Mouse (Mus musculus): ENCODE measurements around the gene Vmn1r152. TPM values are rescaled to one million over a fixed set of nuclear protein-coding genes. Genes with fewer than 3 reads are reported as not detected.
"Not testable (repeated sequence)": the region's sequence is repeated elsewhere in the genome, so short reads cannot be mapped to it uniquely, and the experiment has no call there.

Vmn1r152 gene
- polyA plus RNA-seq (2016; fragmentation: Nextera tagmentation; extraction: Ambion mirVana), result not detected in 2 replicates

DNA sequence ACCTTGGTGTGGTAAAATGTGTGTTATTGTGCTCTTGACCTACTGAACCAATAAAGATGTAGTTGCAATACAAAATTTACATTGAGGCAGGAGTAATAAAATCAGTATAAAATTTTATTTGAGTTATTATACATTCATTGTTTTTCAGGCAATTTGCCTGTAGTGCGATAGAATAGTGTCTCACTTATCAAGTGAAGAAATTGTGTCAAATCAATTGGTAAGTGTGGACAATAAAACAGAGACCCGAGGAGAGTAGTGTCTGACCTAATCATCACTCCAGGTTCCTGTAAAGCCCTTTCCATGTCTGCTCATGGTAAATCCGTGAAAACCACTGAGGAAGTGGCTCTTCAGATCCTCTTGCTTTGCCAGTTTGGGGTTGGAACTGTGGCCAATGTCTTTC, at the start of gene Vmn1r152:
Gene Vmn1r152, plus strand, starts transcription at position 301 of the 400 bp plus-strand sequence.
- not testable (repeated sequence) for ATAC-seq (ENCODE audit: insufficient number of reproducible peaks, insufficient read depth, low FRiP score, low TSS enrichment); H3K4me2 ChIP-seq (replicated peaks); H3K9ac ChIP-seq; H3K4me3 ChIP-seq; H3K36me3 ChIP-seq; H3K4me1 ChIP-seq; H3K9me3 ChIP-seq; H3K27me3 ChIP-seq; H3K27ac ChIP-seq
- no CpG with 5 or more reads among the region's 3 CpGs for whole genome bisulfite sequencing

DNA sequence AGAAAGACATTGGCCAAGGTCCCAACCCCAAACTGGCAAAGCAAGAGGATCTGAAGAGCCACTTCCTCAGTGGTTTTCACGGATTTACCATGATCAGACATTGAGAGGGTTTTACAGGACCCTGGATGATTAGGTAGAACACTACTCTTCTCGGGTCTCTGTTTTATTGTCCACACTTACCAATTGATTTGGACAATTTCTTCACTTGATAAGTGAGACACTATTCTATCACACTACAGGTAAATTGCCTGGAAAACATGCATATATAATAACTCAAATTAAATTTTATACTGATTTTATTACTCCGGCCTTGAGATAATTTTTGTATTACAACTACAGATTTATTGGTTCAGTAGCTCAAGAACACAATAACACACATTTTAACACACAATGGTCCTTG, 23.2 kb upstream of the Vmn1r152 start, which contains the start of gene Vmn1r151:
Gene Vmn1r151, minus strand, starts transcription at position 101 of the 400 bp plus-strand sequence.
- H3K4me3 ChIP-seq; H3K4me1 ChIP-seq; H3K36me3 ChIP-seq; H3K4me2 ChIP-seq (replicated peaks); H3K27ac ChIP-seq; H3K9ac ChIP-seq; H3K9me3 ChIP-seq; H3K27me3 ChIP-seq; ATAC-seq (ENCODE audit: insufficient number of reproducible peaks, insufficient read depth, low FRiP score, low TSS enrichment): not testable (repeated sequence)
- 42% methylated on average over 2 of the region's 3 CpGs for WGBS

DNA sequence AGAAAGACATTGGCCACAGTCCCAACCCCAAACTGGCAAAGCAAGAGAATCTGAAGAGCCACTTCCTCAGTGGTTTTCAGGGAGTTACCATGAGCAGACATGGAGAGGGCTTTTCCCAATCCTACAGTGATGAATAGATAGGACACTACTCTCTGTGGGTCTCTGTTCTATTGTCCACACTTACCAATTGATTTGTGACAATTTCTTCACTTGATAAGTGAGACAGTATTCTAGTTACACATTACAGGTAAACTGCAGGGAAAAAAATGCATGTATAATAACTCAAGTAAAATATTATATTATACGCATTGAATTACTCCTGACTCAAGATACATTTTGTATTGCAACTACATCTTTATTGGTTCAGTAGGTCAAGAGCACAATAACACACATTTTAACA, 12.0 kb downstream of the Vmn1r152 start, which contains the start of gene Gm8677:
Gene Gm8677, minus strand, starts transcription at position 101 of the 400 bp plus-strand sequence.
- not testable (repeated sequence) for H3K9me3 ChIP-seq; H3K27me3 ChIP-seq; H3K9ac ChIP-seq; H3K27ac ChIP-seq; H3K4me2 ChIP-seq (replicated peaks); H3K4me3 ChIP-seq; ATAC-seq (ENCODE audit: insufficient number of reproducible peaks, insufficient read depth, low FRiP score, low TSS enrichment); H3K36me3 ChIP-seq; H3K4me1 ChIP-seq
- no CpG with 5 or more reads among the region's 1 CpGs for WGBS

DNA sequence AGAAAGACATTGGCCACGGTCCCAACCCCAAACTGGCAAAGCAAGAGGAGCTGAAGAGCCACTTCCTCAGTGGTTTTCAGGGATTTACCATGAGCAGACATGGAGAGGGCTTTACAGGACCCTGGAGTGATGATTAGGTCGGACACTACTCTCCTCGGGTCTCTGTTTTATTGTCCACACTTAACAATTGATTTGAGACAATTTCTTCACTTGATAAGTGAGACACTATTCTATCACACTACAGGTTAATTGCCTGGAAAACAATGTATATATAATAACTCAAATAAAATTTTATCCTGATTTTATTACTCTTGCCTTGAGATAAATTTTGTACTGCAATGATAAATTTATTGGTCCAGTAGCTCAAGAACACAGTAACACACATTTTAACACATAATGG, 42.5 kb downstream of the Vmn1r152 start, which contains the start of gene Gm4201:
Gene Gm4201, minus strand, starts transcription at position 101 of the 400 bp plus-strand sequence.
- H3K9ac ChIP-seq; H3K4me3 ChIP-seq; ATAC-seq (ENCODE audit: insufficient number of reproducible peaks, insufficient read depth, low FRiP score, low TSS enrichment); H3K27ac ChIP-seq; H3K27me3 ChIP-seq; H3K36me3 ChIP-seq; H3K9me3 ChIP-seq; H3K4me2 ChIP-seq (replicated peaks); H3K4me1 ChIP-seq: not testable (repeated sequence)
- WGBS, result no CpG with 5 or more reads among the region's 3 CpGs

Other genes starting within 250 kb of the Vmn1r152 start
- not detected in 2 replicates for gene Gm4187, start 193.2 kb upstream of the Vmn1r152 start, polyA plus RNA-seq (2016; fragmentation: Nextera tagmentation; extraction: Ambion mirVana)
- not detected in 2 replicates for gene Gm8660, start 151.9 kb upstream of the Vmn1r152 start, polyA plus RNA-seq (2016; fragmentation: Nextera tagmentation; extraction: Ambion mirVana)
- not detected in 2 replicates for gene Vmn1r148, start 109.4 kb upstream of the Vmn1r152 start, polyA plus RNA-seq (2016; fragmentation: Nextera tagmentation; extraction: Ambion mirVana)
- not detected in 2 replicates for gene Vmn1r149, start 84.7 kb upstream of the Vmn1r152 start, polyA plus RNA-seq (2016; fragmentation: Nextera tagmentation; extraction: Ambion mirVana)
- gene Gm10665, start 58.9 kb upstream of the Vmn1r152 start, polyA plus RNA-seq (2016; fragmentation: Nextera tagmentation; extraction: Ambion mirVana), result not detected in 2 replicates
- gene Vmn1r151, start 23.3 kb upstream of the Vmn1r152 start, polyA plus RNA-seq (2016; fragmentation: Nextera tagmentation; extraction: Ambion mirVana), result not detected in 2 replicates
- gene Gm8677, start 11.9 kb downstream of the Vmn1r152 start, polyA plus RNA-seq (2016; fragmentation: Nextera tagmentation; extraction: Ambion mirVana), result not detected in 2 replicates
- not detected in 2 replicates for gene Gm4201, start 42.4 kb downstream of the Vmn1r152 start, polyA plus RNA-seq (2016; fragmentation: Nextera tagmentation; extraction: Ambion mirVana)
- not detected in 2 replicates for gene Gm4565, start 65.2 kb downstream of the Vmn1r152 start, polyA plus RNA-seq (2016; fragmentation: Nextera tagmentation; extraction: Ambion mirVana)
- gene Vmn1r155, start 135.1 kb downstream of the Vmn1r152 start, polyA plus RNA-seq (2016; fragmentation: Nextera tagmentation; extraction: Ambion mirVana), result not detected in 2 replicates
- gene Gm8693, start 169.3 kb downstream of the Vmn1r152 start, polyA plus RNA-seq (2016; fragmentation: Nextera tagmentation; extraction: Ambion mirVana), result not detected in 2 replicates
- not detected in 2 replicates for gene Gm4567, start 196.7 kb downstream of the Vmn1r152 start, polyA plus RNA-seq (2016; fragmentation: Nextera tagmentation; extraction: Ambion mirVana)
- not detected in 2 replicates for gene Vmn1r157, start 238.7 kb downstream of the Vmn1r152 start, polyA plus RNA-seq (2016; fragmentation: Nextera tagmentation; extraction: Ambion mirVana)

All from embryonic facial prominence, embryonic 12.5 days (tissue).